Mouse (Mus musculus): ENCODE results near the gene Gm20715.
"Not testable (repeated sequence)": the region's sequence is repeated elsewhere in the genome, so short reads cannot be mapped to it uniquely, and the experiment has no call there.

The Gm20715 gene

GRCm38 (mm10) chr7:6430342-6430741 lies 20.3 kb downstream of the Gm20715 start:
- DNase-seq, result no peak

GRCm38 (mm10) chr7:6438388-6438787 lies 28.3 kb downstream of the Gm20715 start, which contains the start of gene Olfr1344:
Gene Olfr1344, plus strand, starts transcription at chr7:6438688.
- no peak for DNase-seq

GRCm38 (mm10) chr7:6441173-6441572 lies 31.1 kb downstream of the Gm20715 start:
- DNase-seq, result no peak

DNA sequence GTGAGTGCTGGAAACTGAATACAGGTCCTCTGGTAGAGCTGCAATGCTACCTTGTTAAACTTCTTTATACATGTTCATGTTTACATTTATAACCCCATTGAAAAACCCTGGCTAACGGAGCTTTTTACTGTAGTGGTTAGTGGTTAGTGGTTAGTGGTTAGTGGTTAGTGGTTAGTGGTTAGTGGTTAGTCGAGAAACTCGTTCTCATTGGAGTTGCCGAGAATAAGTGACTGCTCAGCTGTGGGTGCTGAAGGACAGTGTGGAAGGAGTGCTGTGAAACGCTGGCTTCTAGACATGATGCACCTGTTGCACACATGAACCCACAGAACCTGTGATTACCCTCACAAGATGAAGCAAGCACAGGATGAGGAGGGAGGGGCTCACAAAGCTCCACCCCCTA lies 37.7 kb downstream of the Gm20715 start:
- no peak for DNase-seq

DNA sequence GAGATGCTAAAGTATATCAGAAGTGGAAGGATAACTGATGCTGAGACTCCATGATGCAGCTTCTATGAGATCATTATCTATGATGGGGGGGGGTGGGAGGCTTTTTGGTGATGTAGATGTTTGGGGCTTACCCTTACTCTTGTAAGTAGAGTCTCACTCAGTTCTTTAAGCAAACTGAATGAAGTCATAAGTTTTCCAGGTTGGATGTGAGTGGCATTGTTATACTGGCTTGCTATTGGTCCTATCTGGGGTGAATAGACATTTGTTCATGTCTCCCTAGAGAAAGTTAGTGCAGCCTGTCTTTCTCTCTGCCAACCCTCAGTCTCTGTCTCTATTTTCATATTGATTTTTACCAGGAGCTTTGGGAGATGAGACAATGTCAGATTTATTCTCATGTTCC lies 45.8 kb downstream of the Gm20715 start, which contains the start of gene Olfr1336:
Gene Olfr1336, plus strand, starts transcription at position 301 of the 400 bp plus-strand sequence.
- DNase-seq, result no peak

- DNase-seq, result no peak
These were observed 46.3 kb downstream of the Gm20715 start for GRCm38 (mm10) chr7:6456399-6456798.

GRCm38 (mm10) chr7:6466951-6467350 lies 56.9 kb downstream of the Gm20715 start, which contains the start of gene Olfr1346:
Gene Olfr1346, plus strand, starts transcription at chr7:6467101.
- DNase-seq, result no peak

- not testable (repeated sequence) for DNase-seq
These were observed 67.6 kb downstream of the Gm20715 start for GRCm38 (mm10) chr7:6477633-6478032.

DNA sequence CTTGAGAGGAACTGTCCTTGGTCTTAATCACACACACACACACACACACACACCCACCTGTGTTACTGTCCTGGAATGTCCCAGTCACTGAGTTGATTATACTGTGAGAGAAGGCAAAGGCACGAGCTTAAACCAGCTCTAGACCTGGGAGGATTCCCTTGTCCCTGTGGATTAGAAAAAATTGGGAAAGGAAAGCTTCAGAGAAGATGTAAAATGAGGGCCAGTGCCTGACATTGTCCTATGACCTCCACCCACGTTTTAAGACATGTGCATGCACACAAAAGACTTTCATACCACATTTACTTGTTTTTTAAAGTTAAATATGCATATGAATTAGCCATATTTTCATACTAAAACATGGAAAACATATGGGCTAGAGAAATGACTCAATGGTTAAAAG lies 76.8 kb downstream of the Gm20715 start, which contains the start of gene Olfr5:
Gene Olfr5, minus strand, starts transcription at position 101 of the 400 bp plus-strand sequence.
- DNase-seq, result no peak
